Mouse (Mus musculus) cerebellum, adult 9-10 months (tissue): ENCODE measurements at regions not wholly inside any gene's neighbourhood (a gene's known extent, or its start where the extent isn't known, plus 50 kb on each side); places are given as distances from the start of the nearest gene placed in this dataset.

Experiments
- DNase-seq: peaks from one replicate; pipeline ENCODE4 v3.0.0; 2022

DNA sequence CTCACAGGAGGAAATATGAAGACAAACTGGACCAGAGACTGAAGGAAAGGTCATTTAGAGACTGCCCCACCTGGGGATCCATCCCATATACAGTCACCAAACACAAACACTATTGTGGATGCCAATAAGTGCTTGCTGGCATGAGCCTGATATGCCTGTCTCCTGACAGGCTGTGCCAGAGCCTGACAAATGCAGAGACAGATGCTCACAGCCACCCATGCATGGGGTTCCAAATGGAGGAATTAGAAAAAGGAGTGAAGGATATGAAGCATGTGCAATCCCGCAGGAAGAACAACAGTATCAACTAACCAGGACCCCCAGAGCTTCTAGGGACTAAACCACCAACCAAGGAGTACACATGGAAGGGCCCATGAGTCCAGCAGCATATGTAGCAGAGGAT lies 505.9 kb downstream of the Gm6685 start:
- no peak for DNase-seq

DNA sequence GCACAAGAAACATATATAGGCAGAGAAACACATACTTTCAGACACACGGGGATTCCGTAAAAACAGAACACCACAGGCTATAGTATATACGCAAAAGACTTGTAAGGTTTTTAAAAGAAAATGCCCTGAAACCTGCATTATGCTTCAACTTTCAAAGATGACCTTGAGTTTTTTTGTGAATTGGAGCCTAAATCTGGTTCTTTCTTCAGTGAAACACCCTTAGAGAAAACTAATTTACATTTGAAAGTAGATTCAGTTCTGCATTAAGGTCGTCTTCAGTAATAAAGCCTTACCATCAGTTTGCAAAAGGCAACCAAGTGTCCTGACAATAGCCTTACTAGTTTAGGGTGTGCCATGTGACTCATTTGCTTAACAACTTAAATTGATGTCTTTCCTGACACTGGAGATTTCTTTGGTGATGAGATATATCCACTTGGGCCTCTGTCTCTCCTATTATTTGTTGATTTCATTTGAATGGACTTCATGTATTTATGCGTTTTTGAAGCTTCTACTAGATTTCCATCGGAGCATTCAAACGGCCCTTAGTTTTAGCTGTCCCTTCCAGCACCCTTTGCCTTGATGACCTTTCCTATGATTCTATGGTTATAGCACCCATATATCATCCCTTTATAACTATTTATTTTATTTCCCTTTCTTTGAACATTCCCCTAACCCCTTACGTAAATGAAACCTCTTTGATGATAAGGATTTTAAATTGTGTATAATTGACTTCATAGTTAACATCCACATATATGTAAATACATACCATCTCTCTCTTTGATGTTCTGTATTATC lies 539.6 kb downstream of the Gm6685 start:
- DNase-seq: no peak

DNA sequence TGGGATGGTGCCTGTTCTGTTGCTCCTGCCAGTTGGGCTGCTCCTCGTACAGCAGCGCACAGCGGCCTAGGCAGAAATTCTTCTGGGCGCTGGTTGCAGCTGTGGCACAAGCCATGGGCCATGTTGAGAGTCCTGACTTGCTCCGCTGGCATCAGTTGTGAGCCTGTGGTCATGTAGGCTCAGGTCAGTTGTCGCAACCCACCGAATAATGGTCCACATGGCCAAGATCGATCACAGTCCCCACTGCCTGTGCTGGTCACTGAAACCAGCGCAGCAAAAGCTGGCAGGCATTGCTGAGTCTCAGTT lies 585.8 kb downstream of the Gm6685 start:
- DNase-seq: no peak

DNA sequence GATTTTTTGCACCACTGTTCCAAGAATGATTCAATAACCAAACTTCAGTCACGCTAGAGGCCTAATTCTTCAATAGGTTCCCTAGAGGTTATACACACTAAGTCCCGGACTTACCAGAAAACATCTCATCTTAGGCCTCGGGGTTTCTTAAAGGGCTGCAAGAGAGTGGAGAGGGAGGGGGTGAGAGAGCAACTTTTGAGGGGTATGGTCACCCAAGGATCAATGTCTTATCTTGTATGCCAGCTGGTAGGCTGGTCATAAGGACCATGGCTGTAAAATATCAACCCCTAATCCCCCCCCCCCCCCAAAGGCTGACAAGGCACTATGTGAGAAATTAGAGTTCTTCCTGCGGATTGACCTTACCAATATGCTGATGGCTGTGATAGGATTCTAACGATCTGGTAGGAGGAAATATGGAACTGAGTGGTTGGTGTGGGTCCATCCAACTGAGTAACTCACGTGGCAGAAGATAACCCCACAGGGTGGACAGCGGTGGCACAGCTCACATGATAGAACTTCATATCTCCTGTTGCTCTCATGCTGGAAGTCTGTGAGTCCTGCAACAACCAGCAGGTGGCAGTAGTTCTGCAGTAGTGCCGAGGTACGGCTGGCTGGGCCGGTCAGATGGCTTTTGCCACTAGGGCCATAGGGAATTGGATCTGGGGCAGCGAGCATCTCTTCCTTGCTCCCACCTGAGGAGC lies 586.3 kb downstream of the Gm6685 start:
- DNase-seq: peak; percentile 1

DNA sequence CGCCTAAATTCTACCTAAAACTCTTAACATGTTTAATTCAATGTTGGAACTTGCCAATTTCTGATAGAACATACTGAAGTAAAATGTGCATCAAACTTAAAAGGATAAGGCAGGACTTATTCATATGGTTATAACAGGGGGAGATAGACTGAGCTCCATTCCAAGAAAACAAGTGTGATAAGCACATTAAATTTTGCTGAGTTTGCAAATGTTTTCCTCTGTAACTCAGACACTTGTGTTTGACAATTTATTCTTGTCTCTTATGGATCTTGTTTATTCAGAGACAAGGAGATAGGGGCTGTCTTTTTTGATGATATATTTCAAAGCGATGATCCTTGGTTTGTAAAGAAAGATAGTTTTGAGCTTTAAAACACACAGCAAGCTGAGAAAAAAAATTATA lies 613.6 kb downstream of the Gm6685 start:
- no peak for DNase-seq

DNA sequence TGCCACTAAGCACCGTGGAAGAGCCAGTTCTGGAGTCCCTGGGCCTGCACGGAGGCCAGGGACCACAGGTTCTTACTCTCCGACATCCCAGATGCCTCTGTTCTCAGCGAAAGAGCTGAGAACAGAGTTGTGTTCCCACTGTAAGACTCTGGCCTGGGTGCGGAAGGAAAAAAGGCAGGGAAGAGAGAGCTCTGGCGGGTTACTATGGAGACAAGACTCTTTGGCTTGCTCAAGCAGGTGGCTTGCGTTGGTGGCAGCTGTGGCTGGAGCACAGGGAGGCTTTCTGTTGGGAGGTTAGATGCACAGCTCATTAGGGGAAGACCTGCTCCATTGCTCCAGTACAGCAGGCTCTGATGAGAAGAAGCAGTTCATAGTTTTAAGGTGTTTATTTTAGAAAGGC lies 618.3 kb downstream of the Gm6685 start:
- DNase-seq: no peak

DNA sequence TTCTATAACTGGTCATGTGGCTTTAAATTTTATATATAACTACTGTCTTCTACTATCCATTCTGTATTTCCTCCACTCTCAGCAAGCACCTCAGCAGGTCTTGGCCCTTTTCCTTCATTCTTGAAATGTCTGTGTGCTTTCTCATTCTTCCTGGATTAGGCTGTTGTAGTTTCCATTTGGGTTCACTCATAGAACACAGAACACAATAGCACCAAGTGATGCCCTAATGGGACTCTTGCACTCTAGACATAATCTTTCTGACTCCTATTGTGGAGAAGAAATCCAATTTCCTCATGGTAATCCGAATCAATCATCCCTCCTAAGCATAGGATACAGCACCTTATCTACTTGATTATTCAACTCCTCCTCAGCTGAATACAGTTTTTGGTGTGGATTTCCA lies 667.2 kb downstream of the Gm6685 start:
- no peak for DNase-seq
